Mouse (Mus musculus) brown adipose tissue, adult 24 weeks (tissue): ENCODE data around the gene Gm3625. TPM values are rescaled to one million over a fixed set of nuclear protein-coding genes. Genes with fewer than 3 reads are reported as not detected.

ENCODE experiments used
- polyA plus RNA-seq: library from polyadenylated mRNA; stranded (reverse); fragments of >200 nt; gene quantifications from 2 replicates; pipeline ENCODE4 v1.2.4, GENCODE M21; 2012; ENCODE audit not compliant: missing spikeins, insufficient read depth, insufficient read length

The Gm3625 gene
- polyA plus RNA-seq, 1 experiment: not detected

Other genes starting within 250 kb of the Gm3625 start
- gene Ncoa1, start 115.7 kb downstream of the Gm3625 start, polyA plus RNA-seq: 25.2 and 32.9 TPM in 2 replicates
- 20.5 and 25.3 TPM in 2 replicates for gene Itsn2, start 289 bp downstream of the Gm3625 start, polyA plus RNA-seq
- gene Fam228a, start 145.5 kb upstream of the Gm3625 start, polyA plus RNA-seq: 0.50 and 0.83 TPM in 2 replicates
- 2.9 and 3.2 TPM in 2 replicates for gene Pfn4, start 176.1 kb upstream of the Gm3625 start, polyA plus RNA-seq
- gene Fam228b, start 176.3 kb upstream of the Gm3625 start, polyA plus RNA-seq: 14.4 and 23.9 TPM in 2 replicates
- 164 and 180 TPM in 2 replicates for gene Sf3b6, start 224.6 kb upstream of the Gm3625 start, polyA plus RNA-seq
- 1.4 and 2.5 TPM in 2 replicates for gene Fkbp1b, start 248.7 kb upstream of the Gm3625 start, polyA plus RNA-seq